In the genomic region with DNA sequence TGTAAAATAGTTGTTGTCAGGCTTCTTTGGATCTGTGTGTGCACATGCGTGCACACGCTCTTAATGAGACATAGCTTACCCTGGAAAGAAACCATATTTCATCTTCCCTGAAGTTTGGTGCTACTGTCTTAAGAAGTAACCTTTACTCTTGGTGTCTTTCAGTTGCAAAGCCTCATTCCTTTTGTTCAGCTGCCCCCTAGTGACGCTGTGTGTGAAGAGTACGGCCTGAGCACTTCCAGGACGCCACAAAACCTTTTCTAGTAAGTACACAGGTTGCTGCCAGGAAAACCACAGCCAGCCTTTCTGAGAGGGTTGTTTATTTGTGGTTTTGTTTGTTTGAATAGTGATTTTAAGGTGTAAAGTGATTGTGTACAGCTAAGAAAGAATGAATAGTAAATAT, we compare ENCODE assay signal across 9 mouse cellular contexts. TPM values are rescaled to one million over a fixed set of nuclear protein-coding genes. Genes with fewer than 3 reads are reported as not detected.
A peak's percentile ranks its signal among the peaks of the same experiment; 100 is the strongest.
DNase-seq lines count a peak whose midpoint lies in the region; ATAC-seq and TF ChIP-seq lines count a peak whose summit lies in the region.
"Had no signal": no experiment of that assay in that cellular context is flagged by ENCODE, and none has a peak within 500 bp of the region (broad histone marks: within the 10 kb centered on the region; RNA-seq: fewer than 3 reads in every experiment).

No protein-coding gene starts in this region.

- WGBS in heart, adult 2 months, result 45% methylated on average over 5 of the region's 5 CpGs

- H3K27me3 ChIP-seq in heart, adult 2 months (ENCODE audit: control insufficient read depth, insufficient read depth, low read length), result no peaks in the 10 kb centered on the region
- H3K27me3 ChIP-seq: limb, embryonic 15.5 days had no signal

- peak; percentile 53 to 56 for DNase-seq in heart, adult 2 months
- no peak for DNase-seq in heart, adult 11 months
- peak; percentile 58 for DNase-seq in A20 (ENCODE audit: low read depth, low spot score)
- DNase-seq in kidney, postnatal 4 days, result peak; percentile 71 to 78
- peak; percentile 44 for DNase-seq in retina, postnatal 7 days (ENCODE audit: low read depth, low spot score)
- DNase-seq in left cerebral cortex, adult 11 months (ENCODE audit: low spot score), result no peak

- H3K4me3 ChIP-seq in heart, adult 2 months, result no peak overlapping the region
- H3K4me3 ChIP-seq: limb, embryonic 15.5 days had no signal

- 0 out of 2 replicates have a peak, but pooled peaks have one; percentile 54 for TF ChIP-seq EP300 in heart, adult 2 months (IDR thresholded peaks at IDR 0.05; ENCODE audit: insufficient read depth, low read depth, low read length)

- TF ChIP-seq POLR2A in heart, adult 2 months (IDR thresholded peaks at IDR 0.05; ENCODE audit: insufficient read depth, low read depth, low read length), result no peak

- H3K4me1 ChIP-seq in heart, adult 2 months (ENCODE audit: control insufficient read depth, insufficient read depth, low read length), result no peaks in the 10 kb centered on the region
- H3K4me1 ChIP-seq: limb, embryonic 15.5 days had no signal

- no peaks in the 10 kb centered on the region for H3K36me3 ChIP-seq in heart, adult 2 months (ENCODE audit: control insufficient read depth, insufficient read depth, low read length)

- no peak overlapping the region for H3K27ac ChIP-seq in heart, adult 2 months
- H3K27ac ChIP-seq: limb, embryonic 15.5 days had no signal

- peak; percentile 76 for ATAC-seq in activated CD4-positive, CD25-positive, alpha-beta regulatory T cell, adult 4 months
- peak; percentile 91 for ATAC-seq in erythroid progenitor cell, adult 5-6 weeks (replicated peaks; ENCODE audit: low FRiP score, poor library complexity, severe bottlenecking)

- peak; percentile 78 for TF ChIP-seq CTCF in heart, adult 2 months (IDR thresholded peaks at IDR 0.05)

- no peaks in the 10 kb centered on the region for H3K79me2 ChIP-seq in heart, adult 2 months (replicated peaks; ENCODE audit: control insufficient read depth, insufficient read depth, low read length)

- no peak overlapping the region for H3K9ac ChIP-seq in heart, adult 2 months (ENCODE audit: low read depth, low read length)
- H3K9ac ChIP-seq: limb, embryonic 15.5 days had no signal

- intact Hi-C loops in heart, adult 2 months (cut with DNase I), result loop anchor here (1.0 kb wide), 1 partner anchor 185 kb away; the partner anchor contains the start of gene Usp42

RNA-seq across cellular contexts. Expression of gene Pms2, which starts 7.7 kb away (rescaled TPM):
- total RNA-seq in heart, adult 2 months (2021), result 1 to 10 TPM; 3.3 to 3.5 TPM
- 1.5 and 3.9 TPM in 2 replicates for polyA plus RNA-seq in heart, adult 2 months (2012; rRNA removed)
- 10 to 100 TPM; 37.0 to 39.8 TPM for polyA plus RNA-seq in activated CD4-positive, CD25-positive, alpha-beta regulatory T cell, adult 4 months (2017; shearing (Covaris generic))
- total RNA-seq in erythroid progenitor cell, adult 5-6 weeks (2015; ENCODE audit: low replicate concordance), result 36.0 and 49.0 TPM in 2 replicates
- 79.1 and 92.9 TPM in 2 replicates for total RNA-seq in erythroid progenitor cell, adult 5-6 weeks (2017; ENCODE audit: low replicate concordance)

RNA-seq across cellular contexts. Expression of gene Aimp2, which starts 7.8 kb away (rescaled TPM):
- 10 to 100 TPM; 30.4 to 32.5 TPM for total RNA-seq in heart, adult 2 months (2021)
- polyA plus RNA-seq in heart, adult 2 months (2012; rRNA removed), result 40.6 and 50.4 TPM in 2 replicates
- polyA plus RNA-seq in activated CD4-positive, CD25-positive, alpha-beta regulatory T cell, adult 4 months (2017; shearing (Covaris generic)), result 10 to 100 TPM; 32.3 to 54.2 TPM
- total RNA-seq in erythroid progenitor cell, adult 5-6 weeks (2015; ENCODE audit: low replicate concordance), result 25.2 and 34.8 TPM in 2 replicates
- 14.9 and 75.8 TPM in 2 replicates for total RNA-seq in erythroid progenitor cell, adult 5-6 weeks (2017; ENCODE audit: low replicate concordance)

RNA-seq across cellular contexts. Expression of gene Gm42421, which starts 10.6 kb away (rescaled TPM):
- total RNA-seq in heart, adult 2 months (2021), result not detected
- polyA plus RNA-seq in heart, adult 2 months (2012; rRNA removed), result 0.18 and 0.32 TPM in 2 replicates
- 1 to 10 TPM in 1 of 2 experiments, not detected in 1; 2.7 TPM for polyA plus RNA-seq in activated CD4-positive, CD25-positive, alpha-beta regulatory T cell, adult 4 months (2017; shearing (Covaris generic))
- 10.5 TPM in 1 of 2 replicates, not detected in the other for total RNA-seq in erythroid progenitor cell, adult 5-6 weeks (2015; ENCODE audit: low replicate concordance)
- 0.90 and 8.6 TPM in 2 replicates for total RNA-seq in erythroid progenitor cell, adult 5-6 weeks (2017; ENCODE audit: low replicate concordance)

RNA-seq across cellular contexts. Expression of gene Rsph10b, which starts 15.4 kb away (rescaled TPM):
- under 1 TPM in 1 of 2 experiments, not detected in 1; 0.30 TPM for total RNA-seq in heart, adult 2 months (2021)
- 0.47 and 0.50 TPM in 2 replicates for polyA plus RNA-seq in heart, adult 2 months (2012; rRNA removed)
- not detected for polyA plus RNA-seq in activated CD4-positive, CD25-positive, alpha-beta regulatory T cell, adult 4 months (2017; shearing (Covaris generic))
- total RNA-seq in erythroid progenitor cell, adult 5-6 weeks (2015; ENCODE audit: low replicate concordance), result 3.4 and 11.2 TPM in 2 replicates
- 5.1 and 12.6 TPM in 2 replicates for total RNA-seq in erythroid progenitor cell, adult 5-6 weeks (2017; ENCODE audit: low replicate concordance)

RNA-seq across cellular contexts. Expression of gene Ankrd61, which starts 19.9 kb away (rescaled TPM):
- not detected for total RNA-seq in heart, adult 2 months (2021)
- 0.10 and 0.23 TPM in 2 replicates for polyA plus RNA-seq in heart, adult 2 months (2012; rRNA removed)
- polyA plus RNA-seq in activated CD4-positive, CD25-positive, alpha-beta regulatory T cell, adult 4 months (2017; shearing (Covaris generic)), result under 1 TPM in 1 of 2 experiments, not detected in 1; 0.69 TPM
- total RNA-seq in erythroid progenitor cell, adult 5-6 weeks (2015; ENCODE audit: low replicate concordance), result not detected in 2 replicates
- 1.2 and 2.3 TPM in 2 replicates for total RNA-seq in erythroid progenitor cell, adult 5-6 weeks (2017; ENCODE audit: low replicate concordance)

Comparison
In these comparisons a context has a peak if more than half of its experiments do, and no peak if none do; other contexts are left out.
1. DNase-seq: peak in heart, adult 2 months (2 of 2), A20 (single experiment), kidney, postnatal 4 days (2 of 2) and retina, postnatal 7 days (single experiment); none in heart, adult 11 months (single experiment) and left cerebral cortex, adult 11 months (single experiment).
2. RNA of gene Pms2, which starts 7.7 kb away (total RNA-seq): 36.0 to 92.9 TPM in erythroid progenitor cell, adult 5-6 weeks; 3.3 to 3.5 TPM in heart, adult 2 months; every median in the first group is over 4 times any median in the second.